Mouse (Mus musculus) mouse trophoblast stem cell (cell line): ENCODE measurements around the gene Sox6.

Source experiments
- in situ Hi-C, 2 experiments: fragments of 300-500 bp; cut with MseI, MboI; formaldehyde crosslinking; loops; 2 replicates in 1 of 2; 3 replicates in 1 of 2; pipeline ENCODE4 v1.15.1; 2025

The Sox6 gene

DNA sequence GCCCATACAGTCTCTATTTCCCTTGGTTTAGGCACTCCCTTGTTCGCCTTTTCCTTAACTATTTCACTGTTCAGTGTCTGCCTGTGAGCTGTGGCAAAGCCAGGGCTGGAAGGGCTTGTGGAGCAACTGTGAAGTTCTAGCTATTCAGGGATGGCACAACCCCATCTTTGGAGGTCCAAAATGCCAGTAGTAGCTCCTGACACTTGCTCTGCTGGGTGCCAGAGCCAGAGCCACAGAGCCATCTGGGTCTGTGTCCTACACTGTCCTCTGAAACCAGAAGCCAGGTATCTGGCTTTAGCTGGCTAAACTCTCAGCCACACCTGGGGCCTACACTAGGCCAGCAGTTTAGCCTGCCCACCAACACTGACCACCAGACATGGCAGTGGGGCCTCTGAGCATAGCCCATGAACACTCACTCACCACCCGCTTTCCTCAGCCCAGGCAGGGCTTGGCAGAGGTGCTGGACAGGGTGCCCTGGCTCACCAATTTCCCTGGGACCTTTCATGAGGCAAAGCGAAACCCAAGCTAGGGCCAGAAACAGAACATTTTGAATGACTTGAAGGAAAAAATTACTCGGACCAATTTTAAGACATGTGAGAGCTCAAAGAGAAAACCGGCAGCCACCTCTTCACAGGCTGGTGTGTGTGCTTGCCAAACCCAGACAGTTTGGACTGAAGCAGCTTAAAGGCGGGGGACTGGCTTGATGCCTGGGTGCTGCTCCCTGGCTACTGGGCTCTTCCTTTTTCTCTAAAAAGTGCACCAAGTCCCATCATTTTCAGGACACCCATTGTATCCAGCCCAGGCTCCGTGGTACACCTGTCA is 612.2 kb downstream of the Sox6 start:
- in situ Hi-C loops: no loop called here

- in situ Hi-C loops: no loop called here
Measured at GRCm38 (mm10) chr7:115422828-115423227, 615.8 kb downstream of the Sox6 start.

GRCm38 (mm10) chr7:115420960-115421359 is 617.6 kb downstream of the Sox6 start:
- in situ Hi-C loops: no loop called here
